Mouse (Mus musculus) embryonic facial prominence, embryonic 14.5 days (tissue): Measurements from ENCODE around the gene Umod. TPM values are rescaled to one million over a fixed set of nuclear protein-coding genes. Genes with fewer than 3 reads are reported as not detected.

Experiments used
- ATAC-seq: fragments of 200-750 bp; cut with Nextera tagmentation; 2 replicates; pipeline ENCODE4 v1.8.0; 2017; ENCODE audit warnings: low read depth, moderate number of reproducible peaks, moderate TSS enrichment
- DNase-seq: peaks from one replicate; pipeline ENCODE4 v3.0.0-alpha.2; 2015; ENCODE audit warnings: low spot score
- H3K27ac ChIP-seq: fragments of 300-500 bp; sonication (generic); replicated peaks from 2 replicates; pipeline ENCODE4 v1.5.1; 2014; ENCODE audit warnings: low read depth, mild to moderate bottlenecking, low read length, moderate library complexity
- H3K27me3 ChIP-seq: fragments of 300-500 bp; sonication (generic); replicated peaks from 2 replicates; pipeline ENCODE4 v1.6.1; 2014; ENCODE audit warnings: low read length; ENCODE audit not compliant: control insufficient read depth, insufficient read depth
- H3K36me3 ChIP-seq: fragments of 300-500 bp; sonication (generic); 2 replicates; pipeline ENCODE4 v1.6.1; 2014; ENCODE audit warnings: low read length, mixed read lengths; ENCODE audit not compliant: control insufficient read depth, insufficient read depth
- H3K4me1 ChIP-seq: fragments of 300-500 bp; sonication (generic); 2 replicates; pipeline ENCODE4 v1.6.1; 2014; ENCODE audit warnings: antibody characterized with exemption, low read length; ENCODE audit not compliant: control insufficient read depth, insufficient read depth
- H3K4me2 ChIP-seq: fragments of 300-500 bp; sonication (generic); 2 replicates; pipeline ENCODE4 v1.6.1; 2014; ENCODE audit warnings: low read depth, mild to moderate bottlenecking, low read length, moderate library complexity, mixed read lengths
- H3K4me3 ChIP-seq: fragments of 300-500 bp; sonication (generic); 2 replicates; pipeline ENCODE4 v1.5.1; 2014; ENCODE audit warnings: low read depth, mild to moderate bottlenecking, low read length
- H3K9ac ChIP-seq: fragments of 300-500 bp; sonication (generic); 2 replicates; pipeline ENCODE4 v1.6.1; 2014; ENCODE audit warnings: low read depth, mild to moderate bottlenecking, low read length, moderate library complexity, mixed read lengths
- H3K9me3 ChIP-seq: fragments of 300-500 bp; sonication (generic); 2 replicates; pipeline ENCODE4 v1.6.1; 2016; ENCODE audit warnings: low read length; ENCODE audit not compliant: control insufficient read depth
- whole genome bisulfite sequencing: fragments of 180-500 bp; shearing (Covaris S2); extraction: QIAGEN DNeasy Blood & Tissue Kit; methylation state at CpG from one replicate; pipeline ENCODE4 v1.1.7; 2014; 5-methylcytosine and 5-hydroxymethylcytosine counted together
- polyA plus RNA-seq: library from polyadenylated mRNA; unstranded; fragments of >200 nt; fragmentation: Nextera tagmentation; extraction: Ambion mirVana; gene quantifications from 2 replicates; pipeline ENCODE4 v1.2.1, GENCODE M21; 2014

Umod gene
- polyA plus RNA-seq = 0.13 TPM in 1 of 2 replicates, not detected in the other

- no peaks in the 10 kb centered on the region for H3K4me1 ChIP-seq
- H3K9me3 ChIP-seq = no peaks in the 10 kb centered on the region
- H3K9ac ChIP-seq = no peak within 1 kb of the TSS
- no peak for DNase-seq
- no peak for ATAC-seq
- no peak within 1 kb of the TSS for H3K4me2 ChIP-seq
- H3K27me3 ChIP-seq = no peaks in the 10 kb centered on the region
- H3K27ac ChIP-seq = no peak within 1 kb of the TSS
- no peaks in the 10 kb centered on the region for H3K36me3 ChIP-seq
- H3K4me3 ChIP-seq = no peak within 1 kb of the TSS
These were observed at the start of gene Umod for GRCm38 (mm10) chr7:119479256-119479655. Gene Umod, minus strand, starts transcription at chr7:119479282.

GRCm38 (mm10) chr7:119528617-119529016, 49.5 kb upstream of the Umod start:
- DNase-seq (no peak), ATAC-seq (no peak)
- no peak overlapping the region for H3K4me2 ChIP-seq
- no peaks in the 10 kb centered on the region for H3K27me3 ChIP-seq
- no peaks in the 10 kb centered on the region for H3K9me3 ChIP-seq
- no peaks in the 10 kb centered on the region for H3K4me1 ChIP-seq
- WGBS = 68% methylated on average over 7 of the region's 7 CpGs
- no peak overlapping the region for H3K4me3 ChIP-seq
- no peak overlapping the region for H3K27ac ChIP-seq
- H3K9ac ChIP-seq = no peak overlapping the region
- H3K36me3 ChIP-seq = no peaks in the 10 kb centered on the region

GRCm38 (mm10) chr7:119527548-119527947, 48.5 kb upstream of the Umod start:
- no peaks in the 10 kb centered on the region for H3K4me1 ChIP-seq
- H3K9me3 ChIP-seq = no peaks in the 10 kb centered on the region
- WGBS = 66% methylated on average over 2 of the region's 2 CpGs
- H3K36me3 ChIP-seq = no peaks in the 10 kb centered on the region
- ATAC-seq (no peak), DNase-seq (no peak)
- H3K4me2 ChIP-seq = no peak overlapping the region
- no peaks in the 10 kb centered on the region for H3K27me3 ChIP-seq
- no peak overlapping the region for H3K27ac ChIP-seq
- no peak overlapping the region for H3K9ac ChIP-seq
- no peak overlapping the region for H3K4me3 ChIP-seq

- no peak for ATAC-seq
- no peaks in the 10 kb centered on the region for H3K9me3 ChIP-seq
- no peak overlapping the region for H3K9ac ChIP-seq
- no peak overlapping the region for H3K4me3 ChIP-seq
- no peaks in the 10 kb centered on the region for H3K36me3 ChIP-seq
- no peaks in the 10 kb centered on the region for H3K27me3 ChIP-seq
- no peak overlapping the region for H3K4me2 ChIP-seq
- WGBS = 100% methylated on average over 1 of the region's 1 CpGs
- no peaks in the 10 kb centered on the region for H3K4me1 ChIP-seq
- DNase-seq = no peak
- no peak overlapping the region for H3K27ac ChIP-seq
These were observed 48.1 kb upstream of the Umod start for GRCm38 (mm10) chr7:119527135-119527534.

- Histone ChIP-seq H3K4me1 (no peaks in the 10 kb centered on the region), H3K9ac (no peak overlapping the region), H3K9me3 (no peaks in the 10 kb centered on the region), H3K36me3 (no peaks in the 10 kb centered on the region), H3K27ac (no peak overlapping the region), H3K4me2 (no peak overlapping the region), H3K4me3 (no peak overlapping the region), H3K27me3 (no peaks in the 10 kb centered on the region)
- no peak for DNase-seq
- 67% methylated on average over 13 of the region's 13 CpGs for WGBS
- ATAC-seq = no peak
These were observed 47.4 kb upstream of the Umod start for GRCm38 (mm10) chr7:119526486-119526885.

- no peaks in the 10 kb centered on the region for H3K9me3 ChIP-seq
- no peak for ATAC-seq
- no peaks in the 10 kb centered on the region for H3K4me1 ChIP-seq
- WGBS = 15% methylated on average over 2 of the region's 2 CpGs
- H3K27me3 ChIP-seq = no peaks in the 10 kb centered on the region
- H3K9ac ChIP-seq = no peak overlapping the region
- no peak overlapping the region for H3K4me3 ChIP-seq
- H3K36me3 ChIP-seq = no peaks in the 10 kb centered on the region
- H3K27ac ChIP-seq = no peak overlapping the region
- DNase-seq = no peak
- no peak overlapping the region for H3K4me2 ChIP-seq
These were observed 46.8 kb upstream of the Umod start for GRCm38 (mm10) chr7:119525881-119526281.

- no peak for DNase-seq
- Histone ChIP-seq H3K4me2 (no peak within 1 kb of the TSS), H3K27me3 (no peaks in the 10 kb centered on the region), H3K36me3 (no peaks in the 10 kb centered on the region), H3K9ac (no peak within 1 kb of the TSS), H3K9me3 (no peaks in the 10 kb centered on the region), H3K4me3 (no peak within 1 kb of the TSS), H3K27ac (no peak within 1 kb of the TSS), H3K4me1 (no peaks in the 10 kb centered on the region)
- no peak for ATAC-seq
- WGBS = 52% methylated on average over 4 of the region's 4 CpGs
These were observed 44.3 kb upstream of the Umod start, which contains the start of gene Pdilt for GRCm38 (mm10) chr7:119523389-119523788. Gene Pdilt, minus strand, starts transcription at chr7:119523489.

GRCm38 (mm10) chr7:119522385-119522784, 43.3 kb upstream of the Umod start:
- Histone ChIP-seq H3K4me2 (no peak overlapping the region), H3K4me1 (no peaks in the 10 kb centered on the region), H3K9me3 (no peaks in the 10 kb centered on the region), H3K9ac (no peak overlapping the region), H3K4me3 (no peak overlapping the region), H3K27me3 (no peaks in the 10 kb centered on the region), H3K27ac (no peak overlapping the region), H3K36me3 (no peaks in the 10 kb centered on the region)
- ATAC-seq (no peak), DNase-seq (no peak)
- WGBS = 67% methylated on average over 1 of the region's 1 CpGs

GRCm38 (mm10) chr7:119521816-119522215, 42.7 kb upstream of the Umod start:
- no peak for ATAC-seq
- H3K4me3 ChIP-seq = no peak overlapping the region
- no peaks in the 10 kb centered on the region for H3K9me3 ChIP-seq
- 61% methylated on average over 3 of the region's 3 CpGs for WGBS
- H3K27ac ChIP-seq = no peak overlapping the region
- H3K36me3 ChIP-seq = no peaks in the 10 kb centered on the region
- H3K4me2 ChIP-seq = no peak overlapping the region
- DNase-seq = no peak
- H3K4me1 ChIP-seq = no peaks in the 10 kb centered on the region
- no peak overlapping the region for H3K9ac ChIP-seq
- no peaks in the 10 kb centered on the region for H3K27me3 ChIP-seq
